Mouse (Mus musculus) heart, embryonic 14.5 days (tissue): ENCODE results near the gene Apba3. TPM values are rescaled to one million over a fixed set of nuclear protein-coding genes. Genes with fewer than 3 reads are reported as not detected.

ENCODE experiments used
- ATAC-seq: fragments of 200-750 bp; cut with Nextera tagmentation; 2 replicates; pipeline ENCODE4 v1.8.0; 2017; ENCODE audit warnings: low read depth, moderate TSS enrichment; ENCODE audit not compliant: insufficient number of reproducible peaks, insufficient read depth, low FRiP score
- H3K27ac ChIP-seq, 2 experiments: fragments of 200-500 bp in 1 of 2; fragments of 300-500 bp in 1 of 2; sonication (generic) in 1 of 2; replicated peaks in 1 of 2; 2 replicates each; pipeline ENCODE4 v1.5.1; 2012 to 2014; ENCODE audit warnings: low read depth in 2 of 2, low read length in 2 of 2, control low read depth in 1 of 2, mild to moderate bottlenecking in 1 of 2, mixed read lengths in 1 of 2; ENCODE audit not compliant: control insufficient read depth in 1 of 2, insufficient read depth in 1 of 2
- H3K27me3 ChIP-seq: fragments of 300-500 bp; sonication (generic); 2 replicates; pipeline ENCODE4 v1.6.1; 2014; ENCODE audit warnings: mild to moderate bottlenecking, low read length, control low read depth; ENCODE audit not compliant: control insufficient read depth, insufficient read depth
- H3K36me3 ChIP-seq: fragments of 300-500 bp; sonication (generic); 2 replicates; pipeline ENCODE4 v1.6.1; 2014; ENCODE audit warnings: mild to moderate bottlenecking, control low read depth, low read length, mixed read lengths; ENCODE audit not compliant: control insufficient read depth, insufficient read depth
- H3K4me1 ChIP-seq, 2 experiments: fragments of 200-500 bp in 1 of 2; fragments of 300-500 bp in 1 of 2; sonication (generic) in 1 of 2; 2 replicates each; pipeline ENCODE4 v1.6.1; 2012 to 2014; ENCODE audit warnings: low read length in 2 of 2, control low read depth in 1 of 2, mixed read lengths in 1 of 2; ENCODE audit not compliant: control insufficient read depth in 2 of 2, insufficient read depth in 2 of 2
- H3K4me2 ChIP-seq: fragments of 300-500 bp; sonication (generic); 2 replicates; pipeline ENCODE4 v1.6.1; 2014; ENCODE audit warnings: mild to moderate bottlenecking, low read length
- H3K4me3 ChIP-seq, 2 experiments: fragments of 200-500 bp in 1 of 2; fragments of 300-500 bp in 1 of 2; sonication (generic) in 1 of 2; 2 replicates each; pipeline ENCODE4 v1.5.1; 2012 to 2014; ENCODE audit warnings: low read length in 2 of 2, mild to moderate bottlenecking in 2 of 2, control low read depth in 1 of 2, low read depth in 1 of 2, moderate library complexity in 1 of 2; ENCODE audit not compliant: control insufficient read depth in 1 of 2, insufficient read depth in 1 of 2
- H3K9ac ChIP-seq: fragments of 300-500 bp; sonication (generic); 2 replicates; pipeline ENCODE4 v1.6.1; 2014; ENCODE audit warnings: mild to moderate bottlenecking, low read length
- H3K9me3 ChIP-seq: fragments of 300-500 bp; sonication (generic); 2 replicates; pipeline ENCODE4 v1.6.1; 2016; ENCODE audit warnings: low read length, control low read depth; ENCODE audit not compliant: control insufficient read depth
- WGBS: fragments of 180-500 bp; shearing (Covaris S2); extraction: QIAGEN DNeasy Blood & Tissue Kit; methylation state at CpG from one replicate; pipeline ENCODE4 v1.1.7; 2014; 5-methylcytosine and 5-hydroxymethylcytosine counted together
- polyA plus RNA-seq: library from polyadenylated mRNA; unstranded; fragments of >200 nt; fragmentation: Nextera tagmentation; extraction: Ambion mirVana; gene quantifications from 2 replicates; pipeline ENCODE4 v1.2.1, GENCODE M21; 2014

Apba3 gene
- polyA plus RNA-seq, 1 experiment from 2014 or later: 38.8 TPM

DNA sequence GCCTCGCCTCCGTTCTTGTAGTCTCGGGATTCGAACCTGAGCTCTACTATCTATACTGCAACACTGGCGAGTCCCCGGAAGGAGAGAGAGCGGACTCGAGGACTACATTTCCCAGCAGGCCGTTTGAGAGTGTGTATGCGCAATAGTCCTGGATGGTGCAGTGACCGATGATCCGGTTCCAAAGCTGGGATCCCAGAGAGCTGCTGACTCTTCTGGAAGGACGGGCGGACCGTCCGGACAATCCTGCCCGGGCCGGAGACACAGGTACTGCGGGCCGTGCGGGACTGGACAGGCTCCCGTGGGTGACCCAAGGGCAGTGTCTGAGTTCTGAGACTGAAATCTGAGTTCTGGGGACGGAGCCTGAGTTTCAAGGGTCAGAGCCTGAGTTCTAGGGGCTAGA is 1.3 kb downstream of the Apba3 start:
- ATAC-seq: peak; percentile 31
- Histone ChIP-seq H3K4me2 (peak overlapping the region; percentile 86), H3K27ac (peak overlapping the region; percentile 54 to 55; a peak in 2 of 4 replicates), H3K36me3 (peaks cover 63% of the 10 kb centered on the region), H3K27me3 (no peaks in the 10 kb centered on the region), H3K9ac (peak overlapping the region; percentile 96), H3K4me1 (peaks cover 9 to 13% of the 10 kb centered on the region in 2 experiments), H3K9me3 (no peaks in the 10 kb centered on the region), H3K4me3 (peak overlapping the region; percentile 79 to 80)
- 3% methylated on average over 23 of the region's 23 CpGs for WGBS

- 76% methylated on average over 16 of the region's 16 CpGs for WGBS
- Histone ChIP-seq H3K9ac (peak overlapping the region; percentile 96), H3K4me3 (peak overlapping the region; percentile 79 to 80), H3K9me3 (no peaks in the 10 kb centered on the region), H3K4me1 (peaks cover 9 to 13% of the 10 kb centered on the region in 2 experiments), H3K36me3 (peaks cover 63% of the 10 kb centered on the region), H3K27ac (0 out of 4 replicates have a peak overlapping the region, but pooled peaks of 1 of the 2 experiments have one; percentile 55), H3K4me2 (peak overlapping the region; percentile 86), H3K27me3 (no peaks in the 10 kb centered on the region)
- ATAC-seq: no peak
Observed at GRCm38 (mm10) chr10:81268643-81269412, 2.1 kb downstream of the Apba3 start.

DNA sequence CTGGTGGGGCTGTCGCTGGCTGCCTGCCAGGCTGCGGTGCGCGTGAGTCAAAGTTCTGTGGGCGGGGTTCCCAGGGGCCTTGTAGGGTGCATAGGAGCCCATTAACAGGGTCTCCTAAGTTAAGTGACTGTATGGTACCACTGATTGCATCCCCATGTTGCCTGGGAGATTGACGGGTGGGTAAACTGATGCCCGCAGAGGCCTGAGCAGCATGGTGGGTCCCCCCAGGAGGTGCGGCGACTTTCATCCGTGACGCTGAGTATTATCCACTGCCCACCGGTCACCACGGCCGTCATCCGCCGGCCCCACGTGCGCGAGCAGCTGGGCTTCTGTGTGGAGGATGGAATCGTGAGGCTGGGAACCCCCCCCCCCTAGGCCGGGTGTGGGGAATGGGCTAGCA is 5.6 kb downstream of the Apba3 start:
- Histone ChIP-seq H3K4me3 (no peak overlapping the region), H3K4me1 (peaks cover 5 to 7% of the 10 kb centered on the region in 2 experiments), H3K9me3 (no peaks in the 10 kb centered on the region), H3K27ac (no peak overlapping the region), H3K9ac (no peak overlapping the region), H3K36me3 (peaks cover 45% of the 10 kb centered on the region), H3K27me3 (no peaks in the 10 kb centered on the region), H3K4me2 (no peak overlapping the region)
- ATAC-seq: no peak
- 93% methylated on average over 21 of the region's 21 CpGs for WGBS

DNA sequence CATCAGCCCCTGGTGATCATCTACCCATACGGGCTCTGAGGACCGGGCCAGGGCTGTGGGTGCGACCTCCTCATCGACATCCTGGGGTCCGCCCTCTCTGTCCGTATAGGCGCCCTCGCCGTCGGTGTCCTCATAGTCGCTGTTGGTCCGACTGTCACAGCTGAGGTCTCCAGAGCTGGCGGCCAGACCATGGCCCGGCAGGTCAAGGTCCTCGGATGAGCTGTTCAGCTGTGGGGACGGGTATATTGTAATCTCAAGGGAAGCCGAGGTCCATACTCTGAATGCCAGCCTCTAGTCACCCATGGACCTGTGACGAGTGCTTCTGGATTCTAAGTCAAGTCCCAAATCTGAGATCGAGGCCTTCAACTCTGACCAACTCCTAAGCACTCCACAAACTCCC is 7.1 kb downstream of the Apba3 start:
- no peak overlapping the region for H3K4me3 ChIP-seq
- 93% methylated on average over 19 of the region's 19 CpGs for WGBS
- 0 out of 2 replicates have a peak, but pooled peaks cover under 1% of the 10 kb centered on the region for H3K27me3 ChIP-seq
- H3K4me2 ChIP-seq: no peak overlapping the region
- H3K9ac ChIP-seq: no peak overlapping the region
- no peak overlapping the region for H3K27ac ChIP-seq
- peaks cover 1 to 2% of the 10 kb centered on the region in 2 experiments for H3K4me1 ChIP-seq
- peaks cover 45% of the 10 kb centered on the region for H3K36me3 ChIP-seq
- no peaks in the 10 kb centered on the region for H3K9me3 ChIP-seq
- ATAC-seq: no peak

DNA sequence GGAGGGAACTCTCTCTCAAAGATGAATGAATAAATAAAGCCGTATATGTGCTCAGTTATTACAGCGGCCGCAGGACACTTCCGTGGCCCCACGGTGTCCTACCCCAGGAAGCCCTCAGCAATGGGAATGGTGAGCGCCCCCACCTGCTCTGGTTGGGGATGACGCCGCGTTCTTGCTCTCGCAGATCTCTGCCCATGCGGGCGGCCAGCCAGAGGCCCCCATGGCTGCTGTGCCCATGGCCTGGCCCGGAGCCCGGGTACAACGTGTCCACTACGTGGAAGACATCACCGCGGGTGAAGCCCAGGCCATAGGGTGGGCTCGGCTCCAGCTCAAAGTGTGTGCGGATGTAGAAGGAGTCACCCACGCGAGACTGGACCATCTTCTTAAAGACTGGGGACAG is 10.9 kb downstream of the Apba3 start:
- peaks cover 3 to 5% of the 10 kb centered on the region in 2 experiments; a peak in 2 of 4 replicates for H3K4me1 ChIP-seq
- no peak overlapping the region for H3K4me3 ChIP-seq
- peaks cover 27% of the 10 kb centered on the region for H3K27me3 ChIP-seq
- H3K36me3 ChIP-seq: peaks cover 13% of the 10 kb centered on the region
- no peak overlapping the region for H3K4me2 ChIP-seq
- no peak for ATAC-seq
- H3K9me3 ChIP-seq: no peaks in the 10 kb centered on the region
- no peak overlapping the region for H3K9ac ChIP-seq
- 68% methylated on average over 22 of the region's 22 CpGs for WGBS
- no peak overlapping the region for H3K27ac ChIP-seq

- Histone ChIP-seq H3K4me2 (no peak overlapping the region), H3K36me3 (no peaks in the 10 kb centered on the region), H3K4me3 (no peak overlapping the region), H3K9ac (no peak overlapping the region), H3K4me1 (peaks cover 3 to 5% of the 10 kb centered on the region in 2 experiments; a peak in 2 of 4 replicates), H3K27me3 (peaks cover 45% of the 10 kb centered on the region), H3K27ac (no peak overlapping the region), H3K9me3 (no peaks in the 10 kb centered on the region)
- 26% methylated on average over 10 of the region's 10 CpGs for WGBS
- no peak for ATAC-seq
Observed at GRCm38 (mm10) chr10:81279496-81279895, 12.7 kb downstream of the Apba3 start.

- Histone ChIP-seq H3K27me3 (peaks cover 63% of the 10 kb centered on the region), H3K27ac (no peak overlapping the region)
Observed at GRCm38 (mm10) chr10:81284189-81284588, 17.4 kb downstream of the Apba3 start.

More at GRCm38 (mm10) chr10:81284189-81284588, 17.4 kb downstream of the Apba3 start:
- Histone ChIP-seq H3K4me1 (peaks cover 6 to 10% of the 10 kb centered on the region in 2 experiments; a peak in 3 of 4 replicates), H3K4me2 (no peak overlapping the region), H3K9ac (no peak overlapping the region), H3K36me3 (no peaks in the 10 kb centered on the region), H3K9me3 (no peaks in the 10 kb centered on the region), H3K4me3 (no peak overlapping the region)
- WGBS: 36% methylated on average over 6 of the region's 6 CpGs
- ATAC-seq: no peak
